Mouse (Mus musculus): Measurements from ENCODE around the gene Ttc9c.
A peak's percentile ranks its signal among the peaks of the same experiment; 100 is the strongest.

Gene Ttc9c

GRCm38 (mm10) chr19:8829660-8830059 is 10.5 kb upstream of the Ttc9c start, which contains the start of gene AC129217.1:
Gene AC129217.1, plus strand, starts transcription at chr19:8829773.
- no peak for DNase-seq

- peak; percentile 76 to 78 for DNase-seq
These were observed 3.6 kb upstream of the Ttc9c start for GRCm38 (mm10) chr19:8822696-8823095.

DNA sequence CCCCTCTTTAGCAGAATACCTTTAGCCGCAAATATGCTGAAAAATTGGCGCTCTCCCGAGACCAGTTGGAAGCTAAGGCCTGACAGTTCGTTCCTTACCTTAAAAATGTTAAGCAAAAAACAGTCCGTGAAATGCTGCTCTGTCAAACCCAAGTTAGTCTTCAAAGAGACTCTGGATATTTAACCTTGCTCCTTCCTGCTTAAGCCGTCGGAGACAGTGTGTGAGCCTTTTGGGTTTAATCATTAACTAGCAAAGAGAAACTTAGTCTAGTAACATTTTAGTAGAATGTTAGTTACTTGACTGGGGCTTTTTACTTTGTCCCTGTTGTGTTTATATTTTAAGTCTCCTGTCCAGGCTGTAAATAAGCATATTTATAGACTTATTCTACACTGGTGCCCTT is 2.0 kb upstream of the Ttc9c start:
- DNase-seq, result no peak

DNA sequence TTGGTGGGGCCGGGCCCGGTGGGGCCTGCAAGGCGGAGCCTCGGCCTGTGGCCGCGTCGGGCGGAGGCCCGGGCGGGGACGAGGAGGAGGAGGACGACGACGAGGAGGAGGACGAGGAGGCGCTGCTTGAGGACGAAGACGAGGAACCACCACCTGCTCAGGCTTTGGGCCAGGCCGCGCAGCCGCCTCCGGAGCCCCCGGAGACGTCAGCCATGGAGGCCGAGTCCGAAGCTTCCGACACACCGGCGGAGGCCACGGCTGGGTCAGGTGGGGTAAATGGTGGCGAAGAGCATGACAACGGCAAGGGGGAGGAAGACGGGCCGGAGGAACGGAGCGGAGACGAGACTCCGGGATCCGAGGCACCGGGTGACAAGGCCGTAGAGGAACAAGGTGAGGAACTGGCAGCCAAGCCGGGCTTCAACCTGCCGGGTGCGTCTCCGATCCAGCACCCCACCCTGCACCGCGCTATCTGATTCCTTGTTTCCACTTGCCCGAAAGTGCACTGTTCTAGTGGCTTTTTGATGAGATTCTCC is 1.4 kb upstream of the Ttc9c start:
- no peak for DNase-seq

GRCm38 (mm10) chr19:8819596-8820423 is 677 bp upstream of the Ttc9c start, which contains the start of gene Hnrnpul2:
Gene Hnrnpul2, plus strand, starts transcription at chr19:8820010.
- DNase-seq, result peak; percentile 98 to 99

DNA sequence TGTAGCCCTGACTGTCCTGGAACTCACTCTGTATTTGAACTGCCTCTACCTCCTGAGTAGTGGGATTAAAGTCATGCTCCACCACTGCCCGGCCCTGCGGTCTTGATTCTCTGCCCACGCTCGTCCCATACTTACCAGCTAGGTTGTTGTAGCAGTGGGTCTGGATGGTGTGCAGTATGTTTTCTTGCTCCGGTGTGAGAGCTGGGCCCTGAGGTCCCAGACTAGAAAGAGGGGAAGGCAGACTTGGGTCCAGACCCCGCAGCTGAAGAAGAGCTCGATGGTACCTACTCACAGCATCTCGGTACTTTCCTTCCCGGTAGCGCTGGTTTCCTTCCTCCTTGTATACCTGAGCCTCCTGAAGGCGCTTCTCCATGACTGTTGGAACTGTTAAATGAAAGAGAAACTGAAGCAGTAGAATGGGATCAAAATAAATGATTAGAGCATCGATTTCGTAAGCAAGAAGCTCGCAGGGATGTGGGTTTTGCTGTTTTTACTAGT is 783 bp downstream of the Ttc9c start:
- no peak for DNase-seq

GRCm38 (mm10) chr19:8817001-8817400 is 2.1 kb downstream of the Ttc9c start:
- no peak for DNase-seq

GRCm38 (mm10) chr19:8815812-8816211 is 3.3 kb downstream of the Ttc9c start:
- DNase-seq, result no peak

DNA sequence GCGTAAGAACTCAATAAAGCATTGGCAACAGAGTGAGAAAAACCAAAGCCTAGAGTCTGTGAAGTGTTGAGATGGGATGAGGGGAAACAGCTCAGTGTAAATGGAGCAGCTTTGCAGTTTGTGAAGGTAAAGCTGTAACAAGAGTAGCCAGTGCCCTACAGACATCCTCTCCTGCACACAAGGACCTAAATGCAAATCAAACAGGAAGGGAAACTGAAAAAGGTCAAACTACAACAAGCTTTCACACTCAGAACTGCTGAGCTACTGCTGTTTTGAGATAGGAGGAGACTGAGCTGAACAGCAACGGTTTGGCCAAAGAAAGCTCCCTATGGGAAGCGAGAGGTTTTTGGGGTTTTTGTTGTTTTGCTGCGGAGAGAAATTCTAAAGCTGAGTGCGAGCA is 12.3 kb downstream of the Ttc9c start:
- DNase-seq, result no peak

GRCm38 (mm10) chr19:8803879-8804660 is 15.1 kb downstream of the Ttc9c start:
- no peak for DNase-seq

DNA sequence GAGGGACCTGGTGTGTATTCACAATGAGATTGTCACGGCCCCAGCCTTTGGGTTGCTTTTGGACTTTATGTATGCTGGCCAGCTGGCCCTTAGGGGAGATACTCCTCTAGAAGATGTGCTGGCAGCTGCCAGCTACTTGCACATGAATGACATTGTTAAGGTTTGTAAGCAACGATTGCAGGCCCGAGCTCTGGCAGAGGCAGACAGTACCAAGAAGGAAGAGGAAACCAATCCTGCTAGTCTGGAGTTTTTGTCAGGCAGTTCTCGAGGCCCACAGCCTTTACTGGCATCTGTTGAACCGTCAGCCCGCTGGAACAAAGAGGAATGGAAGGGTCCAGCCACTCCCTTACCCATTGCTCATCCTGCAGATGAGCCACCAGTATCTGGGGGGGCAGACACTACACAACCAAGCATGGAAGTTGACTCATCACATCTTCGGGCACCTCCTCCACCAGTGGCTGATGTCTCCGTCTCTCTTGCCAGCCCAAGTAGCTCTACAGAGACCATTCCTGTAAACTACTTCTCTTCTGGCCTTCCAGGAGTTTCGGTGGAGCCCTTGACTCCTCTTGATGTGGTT is 15.8 kb downstream of the Ttc9c start:
- DNase-seq, result no peak

GRCm38 (mm10) chr19:8802130-8802821 is 16.9 kb downstream of the Ttc9c start, which contains the start of gene Zbtb3:
Gene Zbtb3, plus strand, starts transcription at chr19:8802555.
- peak; percentile 92 to 93 for DNase-seq

- no peak for DNase-seq
These were observed 20.2 kb downstream of the Ttc9c start for GRCm38 (mm10) chr19:8798947-8799315.

- peak; percentile 84 to 89 for DNase-seq
These were observed 20.7 kb downstream of the Ttc9c start, which contains the start of gene Polr2g for GRCm38 (mm10) chr19:8798264-8798946. Gene Polr2g, minus strand, starts transcription at chr19:8798577.

DNA sequence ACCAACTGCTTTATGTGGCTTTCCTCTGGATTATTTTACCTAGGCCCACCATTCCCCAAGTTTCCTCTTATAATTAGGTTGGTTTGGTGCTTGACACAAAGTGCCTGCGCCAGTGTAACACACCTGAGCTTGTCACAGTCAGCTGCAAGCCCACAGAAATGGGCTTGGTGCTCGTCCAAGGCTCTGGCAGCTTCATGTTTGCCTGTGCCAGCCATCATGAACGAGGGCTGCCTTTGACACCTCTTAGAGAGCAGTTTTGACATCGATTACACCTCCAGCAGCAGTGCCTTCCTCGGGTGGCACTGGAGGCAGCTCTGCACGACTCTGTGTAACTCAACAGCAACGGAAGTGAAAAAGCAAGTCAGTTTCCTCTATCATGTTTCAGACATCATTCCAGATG is 29.0 kb downstream of the Ttc9c start:
- DNase-seq, result no peak

DNA sequence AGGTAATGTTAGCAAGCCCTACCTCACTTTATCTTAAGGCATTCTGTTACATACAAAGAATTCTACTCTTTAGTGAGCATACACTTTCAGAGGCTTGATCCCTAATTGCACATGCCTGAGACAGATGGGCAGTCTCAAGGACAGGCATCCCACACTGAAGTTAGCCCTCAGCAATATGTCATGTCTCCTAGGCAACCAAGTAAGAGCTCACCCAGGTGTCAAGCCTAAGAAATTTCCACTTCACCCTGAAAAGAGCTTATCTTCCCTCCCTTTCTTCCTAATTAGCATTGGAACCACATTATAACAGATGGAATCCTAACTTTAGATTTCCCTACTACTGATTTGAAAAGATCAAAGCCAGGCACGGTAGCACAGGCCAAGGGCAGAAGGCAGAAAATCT is 30.0 kb downstream of the Ttc9c start:
- no peak for DNase-seq

DNA sequence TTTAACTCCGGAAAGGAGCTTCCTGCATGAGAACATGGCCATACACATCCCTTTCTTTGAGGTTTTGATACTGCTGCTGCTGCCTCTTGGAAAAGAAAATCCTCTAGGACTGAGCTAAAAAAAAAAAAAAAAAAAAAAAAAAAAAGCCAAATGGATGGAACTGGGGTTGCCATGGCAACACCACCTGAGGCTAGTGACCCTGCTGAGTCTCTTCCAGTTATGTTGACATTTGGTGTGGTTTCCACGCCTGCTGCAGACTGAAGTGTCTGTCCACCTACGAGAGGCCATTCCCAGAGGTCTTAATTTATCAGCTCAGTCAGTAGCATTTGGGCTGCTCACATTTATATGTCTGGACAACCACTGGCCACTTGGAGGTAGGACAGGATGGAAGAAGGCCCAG is 30.6 kb downstream of the Ttc9c start:
- DNase-seq, result peak; percentile 37 to 39

GRCm38 (mm10) chr19:8786008-8786781 is 32.9 kb downstream of the Ttc9c start, which contains the start of gene Taf6l:
Gene Taf6l, minus strand, starts transcription at chr19:8786417.
- peak; percentile 89 to 91 for DNase-seq

DNA sequence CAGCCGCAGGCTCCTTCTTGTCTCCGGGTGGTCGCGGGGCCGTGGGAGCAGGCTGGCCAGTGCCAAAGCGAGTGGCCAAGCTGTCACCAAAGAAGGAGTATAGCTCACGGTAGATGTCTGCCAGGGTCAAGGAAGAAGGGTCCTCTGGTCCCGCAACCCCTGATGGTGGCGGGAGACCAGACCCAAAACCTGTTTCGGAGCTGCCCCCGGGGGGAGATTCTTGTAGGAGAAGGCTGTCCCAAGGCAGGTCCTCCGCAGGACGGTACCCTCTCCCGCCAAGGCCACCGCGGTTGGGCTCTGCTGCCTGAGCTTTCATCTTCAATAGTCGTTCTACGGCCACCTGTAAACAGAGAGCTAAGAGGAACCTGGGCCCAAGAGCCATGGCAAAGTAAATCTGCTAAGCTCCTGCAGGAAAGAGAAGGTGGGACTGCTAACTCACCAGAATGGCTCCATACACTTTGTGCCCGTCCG is 44.1 kb downstream of the Ttc9c start:
- DNase-seq, result no peak

GRCm38 (mm10) chr19:8774086-8774835 is 44.9 kb downstream of the Ttc9c start, which contains the start of gene Tmem179b:
Gene Tmem179b, minus strand, starts transcription at chr19:8774467.
- DNase-seq, result peak; percentile 97 to 98

Measured in cerebellum, postnatal 36 days (tissue).